Mouse (Mus musculus) embryonic facial prominence, embryonic 15.5 days (tissue): ENCODE data around the gene Gm49368. TPM values are rescaled to one million over a fixed set of nuclear protein-coding genes. Genes with fewer than 3 reads are reported as not detected.
"Not testable (repeated sequence)": the region's sequence is repeated elsewhere in the genome, so short reads cannot be mapped to it uniquely, and the experiment has no call there.

Experiments used
- ATAC-seq: fragments of 200-750 bp; cut with Nextera tagmentation; 2 replicates; pipeline ENCODE4 v1.8.0; 2017; ENCODE audit warnings: low read depth, moderate TSS enrichment; ENCODE audit not compliant: insufficient number of reproducible peaks, low FRiP score, low TSS enrichment
- H3K27ac ChIP-seq: fragments of 300-500 bp; sonication (generic); replicated peaks from 2 replicates; pipeline ENCODE4 v1.5.1; 2015; ENCODE audit warnings: mild to moderate bottlenecking, inconsistent platforms
- H3K27me3 ChIP-seq: fragments of 300-500 bp; sonication (generic); 2 replicates; pipeline ENCODE4 v1.6.1; 2015; ENCODE audit warnings: inconsistent platforms
- H3K36me3 ChIP-seq: fragments of 300-500 bp; sonication (generic); 2 replicates; pipeline ENCODE4 v1.6.1; 2015; ENCODE audit warnings: mild to moderate bottlenecking, inconsistent platforms
- H3K4me1 ChIP-seq: fragments of 300-500 bp; sonication (generic); 2 replicates; pipeline ENCODE4 v1.6.1; 2015; ENCODE audit warnings: inconsistent platforms
- H3K4me2 ChIP-seq: fragments of 300-500 bp; sonication (generic); replicated peaks from 2 replicates; pipeline ENCODE4 v1.6.1; 2015; ENCODE audit warnings: mild to moderate bottlenecking, inconsistent platforms
- H3K4me3 ChIP-seq: fragments of 300-500 bp; sonication (generic); replicated peaks from 2 replicates; pipeline ENCODE4 v1.5.1; 2015; ENCODE audit warnings: mild to moderate bottlenecking, inconsistent platforms
- H3K9ac ChIP-seq: fragments of 300-500 bp; sonication (generic); 2 replicates; pipeline ENCODE4 v1.6.1; 2015; ENCODE audit warnings: inconsistent platforms
- H3K9me3 ChIP-seq: fragments of 300-500 bp; sonication (generic); replicated peaks from 2 replicates; pipeline ENCODE4 v1.6.1; 2016; ENCODE audit warnings: inconsistent platforms
- WGBS: fragments of 180-500 bp; shearing (Covaris S2); methylation state at CpG from one replicate; pipeline ENCODE4 v1.1.7; 2015; 5-methylcytosine and 5-hydroxymethylcytosine counted together
- polyA plus RNA-seq: library from polyadenylated mRNA; unstranded; fragments of >200 nt; fragmentation: Nextera tagmentation; extraction: Ambion mirVana; gene quantifications from 2 replicates; pipeline ENCODE4 v1.2.1, GENCODE M21; 2015

The Gm49368 gene
- polyA plus RNA-seq, 1 experiment from 2014 or later: not detected

- Histone ChIP-seq H3K27ac (no peak overlapping the region), H3K9ac (no peak overlapping the region), H3K27me3 (no peaks in the 10 kb centered on the region), H3K4me3 (no peak overlapping the region), H3K4me1 (no peaks in the 10 kb centered on the region), H3K4me2 (no peak overlapping the region), H3K9me3 (no peaks in the 10 kb centered on the region), H3K36me3 (no peaks in the 10 kb centered on the region)
- ATAC-seq: no peak
- 82% methylated on average over 2 of the region's 2 CpGs for WGBS
Observed at GRCm38 (mm10) chr7:128133596-128133995, 71.1 kb downstream of the Gm49368 start.

DNA sequence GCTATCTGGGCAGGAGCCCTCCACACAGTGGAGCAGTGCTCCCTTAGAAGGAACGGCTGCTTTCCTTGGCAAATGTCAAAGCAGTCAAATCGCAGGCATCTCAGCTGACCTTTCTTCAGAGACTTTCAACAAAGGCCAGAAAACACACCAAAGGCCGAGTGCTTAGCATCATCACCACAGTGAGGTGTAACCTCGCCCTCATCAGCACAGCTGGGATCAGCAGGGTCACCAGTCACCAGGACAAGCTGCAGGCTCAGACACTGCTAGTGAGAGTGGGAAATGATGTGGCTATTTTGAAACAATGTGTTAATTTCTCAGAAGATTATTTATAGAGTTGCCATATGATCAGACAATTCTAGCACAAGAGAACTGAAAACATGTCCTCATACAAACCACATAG, 74.4 kb downstream of the Gm49368 start:
- H3K9me3 ChIP-seq: no peaks in the 10 kb centered on the region
- no peaks in the 10 kb centered on the region for H3K27me3 ChIP-seq
- no peak overlapping the region for H3K4me2 ChIP-seq
- ATAC-seq: no peak
- no peak overlapping the region for H3K27ac ChIP-seq
- no peak overlapping the region for H3K4me3 ChIP-seq
- no peaks in the 10 kb centered on the region for H3K36me3 ChIP-seq
- H3K4me1 ChIP-seq: no peaks in the 10 kb centered on the region
- 59% methylated on average over 4 of the region's 4 CpGs for WGBS
- no peak overlapping the region for H3K9ac ChIP-seq

DNA sequence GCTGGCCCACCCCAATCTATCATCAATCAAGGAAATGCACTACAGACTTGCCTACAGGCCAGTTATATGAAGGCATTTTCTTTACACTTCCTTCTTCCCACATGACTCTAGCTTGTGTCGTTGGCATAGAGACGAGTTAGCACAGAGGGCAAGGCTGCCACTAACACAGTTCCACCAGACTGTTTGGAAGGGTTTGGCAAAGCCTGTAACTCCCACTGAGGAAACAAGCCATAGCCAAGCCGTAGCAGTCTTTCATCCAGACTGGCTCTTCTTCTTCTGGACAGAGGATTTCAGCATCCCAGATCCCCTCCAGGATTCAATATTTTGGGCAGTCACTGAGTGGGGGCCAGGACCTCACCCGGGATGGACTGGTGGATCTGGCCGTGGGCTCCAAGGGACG, 77.1 kb downstream of the Gm49368 start:
- Histone ChIP-seq H3K9ac (no peak overlapping the region), H3K4me1 (no peaks in the 10 kb centered on the region), H3K4me2 (no peak overlapping the region), H3K4me3 (no peak overlapping the region), H3K27ac (no peak overlapping the region), H3K36me3 (no peaks in the 10 kb centered on the region), H3K9me3 (no peaks in the 10 kb centered on the region), H3K27me3 (no peaks in the 10 kb centered on the region)
- ATAC-seq: no peak
- WGBS: 90% methylated on average over 6 of the region's 6 CpGs

GRCm38 (mm10) chr7:128150970-128151369, 88.5 kb downstream of the Gm49368 start:
- Histone ChIP-seq H3K36me3 (no peaks in the 10 kb centered on the region), H3K4me1 (no peaks in the 10 kb centered on the region), H3K27ac (no peak overlapping the region), H3K4me2 (no peak overlapping the region), H3K9ac (no peak overlapping the region), H3K9me3 (no peaks in the 10 kb centered on the region), H3K27me3 (peaks cover 3% of the 10 kb centered on the region; the same call in 1 of the 2 replicates), H3K4me3 (no peak overlapping the region)
- 93% methylated on average over 8 of the region's 8 CpGs for WGBS
- no peak for ATAC-seq

- Histone ChIP-seq H3K4me1 (no peaks in the 10 kb centered on the region), H3K9ac (no peak within 1 kb of the TSS), H3K27ac (no peak within 1 kb of the TSS), H3K4me3 (no peak within 1 kb of the TSS), H3K36me3 (no peaks in the 10 kb centered on the region), H3K4me2 (no peak within 1 kb of the TSS), H3K27me3 (peaks cover 2% of the 10 kb centered on the region; the same call in 1 of the 2 replicates), H3K9me3 (no peaks in the 10 kb centered on the region)
- ATAC-seq: no peak
- 90% methylated on average over 21 of the region's 21 CpGs for WGBS
Observed at GRCm38 (mm10) chr7:128154076-128154475, 91.6 kb downstream of the Gm49368 start, which contains the start of gene Itgad. Gene Itgad (plus strand): TSS chr7:128154376.

DNA sequence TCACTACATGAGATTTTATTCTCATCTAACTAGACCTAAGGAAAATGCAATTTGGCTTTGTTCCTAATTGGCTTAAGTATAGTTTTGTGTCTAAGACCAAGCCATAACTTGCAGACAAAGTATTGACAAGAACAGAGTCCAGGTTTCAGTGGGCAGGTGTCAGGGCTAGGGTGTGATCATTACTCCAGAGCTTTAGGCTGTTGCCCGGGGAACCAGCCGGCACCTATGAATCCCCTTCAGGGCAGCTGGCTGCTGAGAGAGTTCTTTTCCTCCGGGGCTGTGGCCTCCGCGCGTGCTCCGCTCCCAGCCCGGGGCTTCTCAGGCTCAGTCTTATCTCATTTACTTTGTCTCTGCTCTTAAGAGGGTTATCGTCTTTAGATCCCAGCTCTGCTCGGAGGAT, 92.4 kb downstream of the Gm49368 start:
- no peaks in the 10 kb centered on the region for H3K9me3 ChIP-seq
- no peaks in the 10 kb centered on the region for H3K27me3 ChIP-seq
- H3K9ac ChIP-seq: no peak overlapping the region
- H3K4me2 ChIP-seq: no peak overlapping the region
- H3K27ac ChIP-seq: no peak overlapping the region
- no peaks in the 10 kb centered on the region for H3K36me3 ChIP-seq
- no peaks in the 10 kb centered on the region for H3K4me1 ChIP-seq
- no peak overlapping the region for H3K4me3 ChIP-seq
- WGBS: 65% methylated on average over 10 of the region's 10 CpGs
- ATAC-seq: no peak

- H3K27ac ChIP-seq, H3K4me2 ChIP-seq, H3K4me1 ChIP-seq, H3K4me3 ChIP-seq, H3K9me3 ChIP-seq, H3K9ac ChIP-seq, H3K36me3 ChIP-seq, ATAC-seq, H3K27me3 ChIP-seq: not testable (repeated sequence)
- 76% methylated on average over 8 of the region's 8 CpGs for WGBS
Observed at GRCm38 (mm10) chr7:128158688-128159354, 96.3 kb downstream of the Gm49368 start.

- H3K4me3 ChIP-seq: no peak overlapping the region
- no peak for ATAC-seq
- no peak overlapping the region for H3K9ac ChIP-seq
- WGBS: 96% methylated on average over 4 of the region's 4 CpGs
- H3K4me2 ChIP-seq: no peak overlapping the region
- H3K4me1 ChIP-seq: no peaks in the 10 kb centered on the region
- no peaks in the 10 kb centered on the region for H3K36me3 ChIP-seq
- H3K27me3 ChIP-seq: no peaks in the 10 kb centered on the region
- no peaks in the 10 kb centered on the region for H3K9me3 ChIP-seq
- H3K27ac ChIP-seq: no peak overlapping the region
Observed at GRCm38 (mm10) chr7:128164001-128164400, 101.5 kb downstream of the Gm49368 start.

DNA sequence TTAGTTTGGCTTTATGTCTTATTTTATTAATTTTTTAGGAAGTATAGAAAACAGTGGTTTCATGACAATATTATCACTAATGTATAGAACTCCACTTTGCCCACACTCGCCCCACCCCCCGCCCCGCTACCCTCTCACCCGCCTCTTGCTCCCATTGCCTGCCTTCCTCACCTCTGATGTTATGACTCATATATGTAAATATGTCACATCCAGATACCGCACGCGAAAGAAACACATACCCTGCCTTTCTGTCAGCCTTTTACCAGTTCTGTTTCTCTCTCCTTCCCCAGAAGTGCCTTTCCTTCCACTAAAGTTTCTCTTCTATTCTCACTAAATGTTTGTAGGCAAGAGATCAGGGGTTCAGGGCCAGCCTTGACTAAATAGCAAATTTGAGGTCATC, 103.9 kb downstream of the Gm49368 start:
- no peak for ATAC-seq
- Histone ChIP-seq H3K27ac (no peak overlapping the region), H3K4me2 (no peak overlapping the region), H3K4me3 (no peak overlapping the region), H3K36me3 (no peaks in the 10 kb centered on the region), H3K27me3 (no peaks in the 10 kb centered on the region), H3K4me1 (no peaks in the 10 kb centered on the region), H3K9me3 (no peaks in the 10 kb centered on the region), H3K9ac (no peak overlapping the region)
- 84% methylated on average over 7 of the region's 7 CpGs for WGBS

DNA sequence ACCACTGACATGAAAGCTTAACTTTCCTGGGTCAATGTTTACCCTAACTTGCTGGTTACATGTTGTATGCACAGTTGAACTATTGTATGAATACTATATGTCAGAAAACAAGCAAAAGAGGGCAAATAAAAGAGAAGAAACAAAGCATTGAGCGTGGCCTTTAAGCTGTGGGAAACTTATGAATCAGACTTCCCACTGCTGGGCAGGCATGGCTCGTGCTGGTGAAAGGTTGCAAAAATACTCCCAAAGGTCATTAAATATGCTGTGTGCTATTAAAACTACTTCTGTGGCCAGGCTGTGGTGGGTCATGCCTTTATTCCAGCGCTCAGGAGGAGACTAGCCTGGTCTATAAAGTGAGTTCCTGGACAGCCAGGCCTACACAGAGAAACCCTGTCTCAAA, 107.5 kb downstream of the Gm49368 start:
- Histone ChIP-seq H3K4me1 (no peaks in the 10 kb centered on the region), H3K9ac (no peak overlapping the region), H3K36me3 (no peaks in the 10 kb centered on the region), H3K4me3 (no peak overlapping the region), H3K27ac (no peak overlapping the region), H3K27me3 (no peaks in the 10 kb centered on the region), H3K9me3 (no peaks in the 10 kb centered on the region), H3K4me2 (no peak overlapping the region)
- whole genome bisulfite sequencing: 74% methylated on average over 3 of the region's 3 CpGs
- ATAC-seq: no peak
